Mouse (Mus musculus) Patski (cell line): ENCODE data around the gene Dnajb12. TPM values are rescaled to one million over a fixed set of nuclear protein-coding genes. Genes with fewer than 3 reads are reported as not detected.

ENCODE experiments used
- ATAC-seq: fragments of 100-300 bp; one replicate; pipeline ENCODE4 v1.8.0; 2021
- CTCF ChIA-PET: fragments of 350-600 bp; sonication (Branson Sonifier 250); formaldehyde crosslinking; loops from one replicate; lab custom pipeline; 2022; ENCODE audit warnings: inconsistent platforms; lab: Charles Lee
- POLR2A ChIA-PET: fragments of 350-600 bp; sonication (Branson Sonifier 250); formaldehyde crosslinking; loops from one replicate; lab custom pipeline; 2022; ENCODE audit warnings: antibody characterized with exemption, inconsistent platforms; lab: Charles Lee
- DNase-seq: peaks from one replicate; pipeline ENCODE4 v3.0.0-alpha.2; 2011; ENCODE audit warnings: low read depth, low spot score
- H3K27me3 ChIP-seq: fragments of 371-371 bp; one replicate; pipeline ENCODE4 v1.5.1; 2021
- CTCF ChIP-seq: fragments of 100-300 bp; IDR thresholded peaks from one replicate; pipeline ENCODE4 v1.5.1; 2021
- in situ Hi-C: fragments of 300-500 bp; cut with MboI; formaldehyde crosslinking; loops from 3 replicates; pipeline ENCODE4 v1.11.1; 2018; ENCODE audit warnings: low pct_unique_long_range_greater_than_20kb, mixed read lengths
- polyA plus RNA-seq: library from polyadenylated mRNA; unstranded; gene quantifications from one replicate; pipeline ENCODE4 v1.2.3, GENCODE M21; 2021

Dnajb12 gene
- polyA plus RNA-seq, 1 experiment from 2014 or later, result 54.0 TPM

DNA sequence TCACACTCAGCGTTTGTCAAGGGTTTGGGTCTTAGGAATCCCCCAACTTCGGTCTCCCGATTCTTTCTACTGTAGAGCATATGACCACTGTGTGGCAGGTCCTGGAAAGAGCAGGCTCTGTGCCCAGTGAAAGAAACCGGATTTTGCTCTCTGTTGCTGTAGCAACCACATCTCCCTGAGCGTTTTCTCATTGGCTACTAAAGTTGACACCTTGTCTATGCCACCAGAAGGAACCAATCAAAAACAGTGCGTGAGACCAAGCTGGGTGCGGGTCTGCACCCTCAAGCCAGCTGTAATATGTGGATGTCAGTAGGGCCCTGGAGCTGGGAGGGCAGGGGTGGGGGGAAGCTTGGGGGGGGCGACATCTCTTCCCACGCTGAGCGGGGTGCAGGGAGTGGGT is 51.6 kb downstream of the Dnajb12 start:
- no peaks in the 10 kb centered on the region for H3K27me3 ChIP-seq
- in situ Hi-C loops, result no loop called here
- DNase-seq (no peak), ATAC-seq (no peak)
- ChIA-PET POLR2A (no interaction called here), CTCF (no interaction called here)
- no peak for TF ChIP-seq CTCF

GRCm38 (mm10) chr10:59932521-59932920 is 53.2 kb downstream of the Dnajb12 start:
- DNase-seq (no peak), ATAC-seq (peak; percentile 21)
- in situ Hi-C loops, result no loop called here
- POLR2A ChIA-PET, result no interaction called here
- no peaks in the 10 kb centered on the region for H3K27me3 ChIP-seq
- CTCF ChIA-PET, result no interaction called here
- TF ChIP-seq CTCF, result no peak

GRCm38 (mm10) chr10:59934039-59934438 is 54.7 kb downstream of the Dnajb12 start:
- in situ Hi-C loops, result no loop called here
- ChIA-PET CTCF (no interaction called here), POLR2A (interaction anchor here (1.3 kb wide), 1 partner anchor 9 kb away, joined by 3 read pairs; no protein-coding TSS in a partner anchor)
- no peak for ATAC-seq
- DNase-seq, result no peak
- no peak for TF ChIP-seq CTCF
- H3K27me3 ChIP-seq, result no peaks in the 10 kb centered on the region

DNA sequence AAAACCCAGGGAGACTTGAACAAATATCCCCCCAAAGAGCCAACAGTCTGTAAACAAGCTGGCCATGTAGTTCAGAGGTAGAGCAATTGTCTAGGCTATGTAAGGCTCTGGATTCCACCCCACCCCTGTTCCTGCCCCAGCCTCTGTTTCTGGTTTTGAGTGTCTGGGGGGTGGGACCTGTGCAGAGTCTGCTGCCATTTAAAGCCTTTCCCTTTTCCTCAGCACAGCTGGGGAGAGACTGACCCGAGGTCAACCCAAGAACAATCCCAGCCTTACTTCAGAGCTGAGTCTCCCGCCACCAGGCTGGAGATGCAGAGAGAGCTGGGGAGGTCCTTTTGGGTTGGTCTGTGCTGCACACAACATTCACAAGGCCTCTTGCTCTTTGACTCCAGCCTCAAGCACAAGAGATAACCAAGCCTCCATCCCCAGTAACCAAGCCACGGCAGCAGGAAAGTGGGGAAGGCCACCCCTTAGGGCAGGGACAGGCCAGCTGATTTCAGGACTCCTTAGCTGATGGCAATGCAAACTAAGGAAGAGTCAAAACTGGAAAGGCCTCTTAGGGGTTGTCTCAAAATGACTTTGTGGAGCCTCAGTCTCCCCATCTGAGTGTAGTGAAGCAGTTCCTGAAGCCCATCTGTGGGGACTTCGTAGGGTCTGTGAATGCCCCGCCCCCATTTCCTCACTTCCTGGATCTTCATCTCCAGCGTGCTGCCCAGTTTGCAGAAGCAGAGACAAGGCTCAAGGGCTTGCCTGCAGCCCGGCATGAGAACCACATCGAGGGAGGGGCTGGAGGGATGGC is 56.9 kb downstream of the Dnajb12 start:
- DNase-seq (no peak), ATAC-seq (no peak)
- no peaks in the 10 kb centered on the region for H3K27me3 ChIP-seq
- in situ Hi-C loops, result no loop called here
- ChIA-PET POLR2A (no interaction called here), CTCF (interaction anchor here (0.9 to 1.4 kb wide), 2 partner anchors 10 to 41 kb away, joined by 3 to 6 read pairs; no protein-coding TSS in a partner anchor)
- no peak for TF ChIP-seq CTCF

DNA sequence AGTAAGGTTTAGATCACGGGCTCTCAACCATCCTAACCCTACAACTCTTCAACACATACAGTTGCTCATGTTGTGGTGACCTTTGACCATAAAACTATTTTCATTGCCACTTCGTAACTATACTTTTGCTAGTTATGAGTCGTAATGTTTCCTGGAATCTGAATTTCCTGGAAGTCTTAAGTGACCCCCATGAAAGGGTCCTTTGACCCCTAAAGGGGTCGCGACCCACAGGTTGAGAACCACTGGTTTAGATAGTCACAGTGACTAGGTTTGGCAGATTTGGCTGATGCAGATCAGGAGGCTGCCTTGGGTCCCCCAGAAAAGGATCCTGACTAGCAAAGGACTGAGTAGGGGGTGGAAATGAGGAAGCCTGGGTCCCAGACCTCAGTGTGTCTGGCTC is 59.3 kb downstream of the Dnajb12 start:
- CTCF ChIA-PET, result no interaction called here
- in situ Hi-C loops, result no loop called here
- POLR2A ChIA-PET, result no interaction called here
- TF ChIP-seq CTCF, result no peak
- H3K27me3 ChIP-seq, result no peaks in the 10 kb centered on the region
- DNase-seq (no peak), ATAC-seq (no peak)

DNA sequence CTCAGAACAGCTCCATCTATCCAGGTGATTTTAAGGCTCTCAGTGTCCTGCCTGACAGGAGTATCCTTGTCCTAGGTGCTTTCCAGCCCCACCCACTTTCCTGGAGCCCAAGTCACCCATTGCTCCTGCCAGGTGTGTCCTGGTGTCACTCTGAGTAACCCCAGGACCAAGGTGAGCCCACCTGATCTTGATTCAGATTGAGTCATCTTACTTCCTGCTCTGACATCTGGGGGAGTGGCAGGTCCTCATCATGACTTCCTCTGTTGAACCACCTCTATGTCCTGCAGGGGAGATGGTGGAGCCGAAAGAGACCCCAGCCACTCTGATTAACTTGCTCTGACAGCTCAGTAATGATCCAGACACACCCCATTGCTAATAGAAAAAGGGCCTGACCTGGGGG is 59.7 kb downstream of the Dnajb12 start:
- in situ Hi-C loops, result no loop called here
- H3K27me3 ChIP-seq, result no peaks in the 10 kb centered on the region
- DNase-seq (no peak), ATAC-seq (no peak)
- TF ChIP-seq CTCF, result no peak
- CTCF ChIA-PET, result no interaction called here
- POLR2A ChIA-PET, result no interaction called here

- no peaks in the 10 kb centered on the region for H3K27me3 ChIP-seq
- no peak for DNase-seq
- ChIA-PET CTCF (no interaction called here), POLR2A (interaction anchor here (0.7 to 1.7 kb wide), 4 partner anchors 9 to 45 kb away, joined by 3 to 4 read pairs (median 4); partner anchors contain the start of gene Ddit4)
- in situ Hi-C loops, result no loop called here
- no peak for ATAC-seq
- no peak for TF ChIP-seq CTCF
These were observed 63.0 kb downstream of the Dnajb12 start for GRCm38 (mm10) chr10:59942281-59942846.

DNA sequence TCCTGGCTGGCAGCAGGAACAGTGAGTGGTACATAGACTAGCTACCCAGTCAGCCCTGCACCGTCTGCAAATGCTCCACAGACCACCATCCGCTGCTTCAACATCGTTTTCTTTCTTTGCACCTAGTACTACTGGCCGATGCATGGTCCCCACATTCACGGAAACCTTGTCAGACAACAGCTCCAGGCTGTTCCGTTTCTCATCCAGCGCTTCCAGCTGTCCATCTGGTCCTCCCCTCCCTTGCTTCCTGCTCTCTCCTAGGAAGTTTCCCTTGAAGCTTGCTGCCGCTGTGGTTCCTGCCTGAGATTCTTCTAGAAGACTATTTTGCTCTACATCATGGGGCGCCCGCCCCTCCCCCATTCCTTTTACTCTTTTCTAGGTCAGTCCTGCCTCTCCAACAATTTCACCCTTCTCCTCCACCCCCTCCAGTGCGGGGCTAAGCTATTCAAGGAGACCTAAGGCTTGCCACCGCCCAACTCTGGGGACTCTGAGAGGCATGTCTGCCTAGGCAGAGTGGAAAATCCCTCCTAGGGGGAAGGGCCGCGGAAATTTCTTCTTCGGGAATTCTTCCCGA is 63.6 kb downstream of the Dnajb12 start:
- H3K27me3 ChIP-seq, result no peaks in the 10 kb centered on the region
- in situ Hi-C loops, result no loop called here
- DNase-seq, result no peak
- TF ChIP-seq CTCF, result no peak
- CTCF ChIA-PET, result interaction anchor here (1.0 kb wide), 1 partner anchor 48 kb away, joined by 6 read pairs; no protein-coding TSS in a partner anchor
- peak; percentile 72 for ATAC-seq
- POLR2A ChIA-PET, result interaction anchor here (0.5 to 1.7 kb wide), 5 partner anchors 9 to 51 kb away, joined by 3 to 4 read pairs (median 3); no protein-coding TSS in a partner anchor

DNA sequence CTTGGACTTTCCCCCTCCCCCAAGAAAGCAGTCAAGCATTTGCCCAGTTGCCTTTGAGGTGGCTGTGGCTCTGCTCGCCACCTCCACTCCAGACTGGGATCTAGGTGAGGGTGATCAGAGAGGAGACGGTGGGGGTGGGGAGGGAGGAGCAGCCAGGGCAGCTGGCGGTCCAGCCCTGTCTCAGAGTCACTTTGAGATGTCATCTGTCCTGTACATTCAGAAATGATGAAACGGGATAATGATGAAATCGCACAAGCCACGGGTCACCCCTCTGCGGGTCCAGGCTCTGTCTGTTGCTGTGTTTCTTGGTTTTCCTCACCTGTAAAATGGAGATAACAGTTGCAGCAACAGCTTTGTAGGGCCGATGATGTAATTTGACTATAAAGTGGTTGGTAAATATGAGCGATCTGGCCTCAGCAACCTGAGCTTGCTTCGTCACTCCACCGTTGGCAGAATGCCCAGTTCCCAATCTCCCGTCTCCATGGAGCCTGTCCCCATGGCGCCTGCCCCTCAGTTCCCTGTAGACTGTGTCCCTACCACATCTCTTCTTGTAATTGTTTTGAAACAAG is 64.1 kb downstream of the Dnajb12 start:
- ATAC-seq (peak; percentile 61), DNase-seq (peak; percentile 77)
- in situ Hi-C loops, result no loop called here
- H3K27me3 ChIP-seq, result no peaks in the 10 kb centered on the region
- TF ChIP-seq CTCF, result no peak
- CTCF ChIA-PET, result interaction anchor here (1.0 kb wide), 1 partner anchor 49 kb away, joined by 6 read pairs; no protein-coding TSS in a partner anchor
- POLR2A ChIA-PET, result interaction anchor here (0.5 to 1.7 kb wide), 5 partner anchors 9 to 50 kb away, joined by 3 to 4 read pairs (median 3); no protein-coding TSS in a partner anchor

DNA sequence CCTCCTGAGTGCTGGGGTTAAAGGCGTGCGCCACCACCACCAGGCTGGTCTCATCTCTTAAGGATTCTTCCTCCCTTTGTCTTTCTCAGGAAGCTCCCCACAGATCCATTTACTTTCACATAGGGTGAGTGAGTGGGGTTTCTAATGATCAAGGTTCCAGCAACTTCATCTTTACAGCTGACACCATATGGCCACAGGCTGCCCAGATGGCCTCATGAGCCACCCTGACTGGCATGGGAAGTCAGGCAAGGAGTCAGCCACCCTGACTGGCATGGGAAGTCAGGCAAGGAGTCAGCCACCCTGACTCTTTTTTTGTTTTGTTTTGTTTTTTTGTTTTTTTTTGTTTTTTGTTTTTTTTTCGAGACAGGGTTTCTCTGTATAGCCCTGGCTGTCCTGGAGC is 66.1 kb downstream of the Dnajb12 start:
- DNase-seq (no peak), ATAC-seq (no peak)
- ChIA-PET POLR2A (no interaction called here), CTCF (no interaction called here)
- TF ChIP-seq CTCF, result no peak
- H3K27me3 ChIP-seq, result no peaks in the 10 kb centered on the region
- in situ Hi-C loops, result loop anchor here (5.0 kb wide), 1 partner anchor 38 kb away; no protein-coding TSS in a partner anchor
